Mouse (Mus musculus): ENCODE measurements around the gene Mapk8ip1. TPM values are rescaled to one million over a fixed set of nuclear protein-coding genes. Genes with fewer than 3 reads are reported as not detected.

Mapk8ip1 gene
- total RNA-seq, 2 experiments from 2014 or later: 345 to 351 TPM

DNA sequence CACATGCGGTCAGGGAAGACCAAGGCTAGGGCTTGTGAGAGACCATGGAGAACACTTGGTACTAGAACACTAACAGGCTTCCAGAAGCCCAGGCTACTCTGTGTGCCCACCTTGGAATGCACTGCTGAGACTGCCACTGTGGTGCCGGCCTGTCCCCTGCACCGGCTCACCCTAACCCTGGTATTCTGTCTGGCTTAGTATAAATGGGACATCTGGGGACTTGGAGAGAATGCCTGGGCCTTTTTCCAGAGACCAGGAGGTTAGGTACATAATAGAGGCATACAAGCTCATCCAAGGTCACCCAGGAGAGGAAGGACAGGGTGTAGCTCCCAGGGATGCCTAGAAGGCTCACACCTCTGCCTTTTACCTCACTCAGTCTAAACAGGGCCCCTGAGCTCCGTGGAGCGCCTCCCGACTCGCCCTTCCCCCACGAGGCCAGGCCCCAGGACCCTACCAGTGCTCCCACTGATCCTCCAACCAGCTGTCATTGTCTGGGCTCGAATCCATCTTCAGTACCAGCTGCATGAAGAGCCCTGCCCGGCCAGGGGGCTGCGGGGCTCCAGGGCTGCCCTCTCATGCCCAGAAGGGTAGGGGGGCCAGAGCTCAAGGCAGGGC lies 9.3 kb downstream of the Mapk8ip1 start:
- DNase-seq (ENCODE audit: low spot score in 2 of 2): no peak

DNA sequence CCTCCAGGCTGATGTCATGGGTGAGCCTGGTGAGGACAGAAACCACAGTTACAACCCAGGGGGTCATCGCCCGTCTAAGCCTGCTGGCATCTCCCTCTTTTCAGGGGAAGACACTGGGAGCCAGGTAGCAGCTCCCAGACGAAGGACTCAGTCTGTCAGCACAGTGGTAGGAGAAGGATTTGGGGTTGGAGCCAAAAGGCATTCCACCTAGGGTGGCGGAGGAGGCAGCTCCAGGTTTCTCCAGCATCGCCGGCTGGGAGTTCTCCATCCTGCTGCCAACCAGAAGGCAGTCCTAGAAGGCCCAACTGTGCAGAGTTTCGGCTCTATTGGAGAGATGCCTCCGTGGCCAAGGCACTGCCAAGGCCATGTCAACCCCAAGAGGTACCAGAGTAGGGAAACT lies 9.9 kb downstream of the Mapk8ip1 start:
- DNase-seq (ENCODE audit: low spot score in 2 of 2): peak in 1 of 2 experiments; percentile 64

DNA sequence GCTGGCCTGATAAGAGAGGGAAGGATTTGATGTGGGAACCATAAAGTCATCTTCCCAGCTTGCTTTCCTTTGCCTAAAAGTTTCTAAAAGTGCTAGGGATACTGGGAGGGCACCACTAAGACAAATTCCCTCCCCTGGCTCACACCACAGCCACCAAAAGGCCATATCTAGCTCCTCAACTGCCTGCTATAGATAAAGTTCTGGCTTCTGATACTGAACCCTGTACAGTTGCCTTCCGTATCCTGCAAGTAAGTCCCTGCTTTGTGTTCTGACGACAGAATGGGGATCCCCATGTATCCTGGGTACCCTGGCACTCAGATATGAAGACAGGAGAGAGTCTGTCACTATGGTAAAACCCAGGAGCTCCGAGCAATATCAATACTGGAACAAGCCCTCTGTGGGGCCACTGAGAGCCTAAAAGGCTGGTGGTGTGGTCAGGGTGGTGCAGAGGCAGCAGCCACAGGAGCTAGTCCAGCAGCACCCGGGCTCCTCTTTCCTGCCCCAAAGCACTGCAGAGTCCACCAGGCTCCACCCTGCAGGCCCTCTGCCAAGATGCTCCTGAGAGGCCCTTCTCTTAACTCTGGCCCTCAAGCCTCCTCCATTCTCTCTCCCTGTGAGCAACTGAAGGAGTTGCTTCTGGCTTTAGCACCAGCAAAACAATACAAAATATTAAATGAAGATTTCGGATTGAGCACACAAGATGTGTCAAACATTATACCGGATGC lies 10.7 kb downstream of the Mapk8ip1 start:
- DNase-seq (ENCODE audit: low spot score in 2 of 2): no peak

DNA sequence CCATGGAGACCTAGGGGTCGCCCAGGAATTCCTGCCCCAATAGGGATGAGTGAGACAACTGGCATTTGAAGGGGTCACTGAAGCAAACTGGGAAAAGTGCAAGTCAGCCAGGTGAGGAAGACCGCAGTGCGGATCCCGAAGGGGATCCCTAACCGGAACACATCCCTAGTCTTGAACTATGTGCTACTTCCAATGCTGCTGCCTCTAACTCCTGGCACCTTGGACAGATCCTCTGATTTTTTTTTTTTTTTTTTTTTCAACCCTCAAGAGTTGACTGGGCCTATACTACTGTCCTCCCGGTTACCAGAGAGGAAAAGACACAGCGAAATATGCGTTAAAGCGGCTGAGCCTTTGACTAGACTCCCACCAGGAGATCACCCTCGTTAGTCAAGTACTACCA lies 11.4 kb downstream of the Mapk8ip1 start:
- DNase-seq (ENCODE audit: low spot score in 2 of 2): no peak

DNA sequence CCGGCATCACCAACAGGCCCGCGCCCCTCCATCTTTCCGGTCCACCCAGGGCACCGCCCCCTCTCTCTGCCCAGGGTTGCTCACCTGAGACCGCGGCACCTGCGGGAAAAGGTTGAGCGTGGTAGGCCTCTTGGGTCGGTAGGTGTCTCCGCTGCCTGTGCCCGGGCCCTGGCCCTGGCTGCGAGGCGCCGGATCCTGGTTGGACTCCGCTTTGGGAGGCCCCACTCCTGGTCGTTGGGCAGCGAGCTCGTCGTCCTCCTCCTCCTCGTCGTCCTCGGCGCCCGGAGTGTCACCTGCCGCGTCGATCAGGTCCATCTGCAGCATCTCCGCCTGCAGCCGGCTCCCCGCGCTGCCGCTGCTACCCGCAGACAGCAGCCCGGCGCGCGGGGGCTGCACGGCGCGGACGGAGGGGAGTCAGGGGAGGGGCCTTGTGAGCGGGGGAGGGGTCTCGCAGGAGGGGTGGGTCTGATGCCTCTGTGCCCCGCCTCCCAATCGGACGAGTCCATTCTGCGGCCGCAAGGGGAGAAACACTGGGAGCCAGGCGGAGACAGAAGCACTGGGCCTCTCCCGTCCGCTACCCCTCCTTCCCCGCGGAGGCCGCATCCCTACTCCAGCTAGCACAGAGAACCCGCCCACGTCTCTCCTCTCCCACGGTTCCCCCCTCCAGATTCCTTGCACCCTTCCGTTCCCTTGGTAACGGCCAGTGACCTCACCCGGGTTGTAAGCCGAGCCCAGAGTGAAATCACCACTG lies 12.0 kb downstream of the Mapk8ip1 start:
- peak; percentile 90 to 93 for DNase-seq (ENCODE audit: low spot score in 2 of 2)

DNA sequence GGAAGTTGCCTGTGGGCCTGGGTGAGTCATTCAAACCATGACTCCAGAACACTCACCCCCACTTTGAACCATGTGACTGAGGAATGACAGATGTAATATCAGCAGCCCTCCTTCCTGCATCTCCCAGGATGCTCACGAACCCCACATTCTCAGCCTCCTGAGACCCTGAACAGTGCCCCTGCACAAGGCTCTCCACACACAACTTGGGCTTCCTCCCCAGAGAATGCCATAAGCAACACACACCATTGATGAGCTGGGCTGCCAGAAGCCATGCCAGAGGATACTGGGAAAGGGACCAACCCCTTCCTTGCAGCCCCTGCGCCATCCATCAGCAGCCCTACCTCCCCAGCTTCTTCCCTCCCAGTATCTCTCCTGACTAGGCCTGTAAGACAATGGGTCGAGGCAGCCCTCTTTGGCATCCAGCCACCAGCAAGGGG lies 13.0 kb downstream of the Mapk8ip1 start:
- no peak for DNase-seq (ENCODE audit: low spot score in 2 of 2)

DNA sequence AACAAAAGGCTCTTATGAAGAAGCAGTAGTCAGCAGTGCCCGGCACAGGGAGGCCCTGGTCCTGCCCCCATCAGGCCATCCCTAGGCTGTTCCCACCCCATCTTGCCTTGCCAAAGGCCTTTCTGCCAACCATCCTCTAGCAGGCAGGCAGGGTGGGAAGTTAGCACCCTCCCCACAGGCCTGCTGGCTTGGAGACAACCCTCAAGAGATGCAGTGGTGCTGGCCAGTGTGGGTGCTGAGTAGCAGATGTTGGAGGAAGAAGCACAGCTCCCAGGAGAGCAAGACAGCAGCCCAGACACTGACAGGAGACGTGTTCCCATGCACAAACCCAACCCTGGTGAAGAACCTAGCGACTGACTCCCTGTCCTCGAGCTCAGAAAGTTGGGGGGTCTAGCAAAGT lies 13.4 kb downstream of the Mapk8ip1 start:
- DNase-seq (ENCODE audit: low spot score in 2 of 2): peak; percentile 67 to 79

DNA sequence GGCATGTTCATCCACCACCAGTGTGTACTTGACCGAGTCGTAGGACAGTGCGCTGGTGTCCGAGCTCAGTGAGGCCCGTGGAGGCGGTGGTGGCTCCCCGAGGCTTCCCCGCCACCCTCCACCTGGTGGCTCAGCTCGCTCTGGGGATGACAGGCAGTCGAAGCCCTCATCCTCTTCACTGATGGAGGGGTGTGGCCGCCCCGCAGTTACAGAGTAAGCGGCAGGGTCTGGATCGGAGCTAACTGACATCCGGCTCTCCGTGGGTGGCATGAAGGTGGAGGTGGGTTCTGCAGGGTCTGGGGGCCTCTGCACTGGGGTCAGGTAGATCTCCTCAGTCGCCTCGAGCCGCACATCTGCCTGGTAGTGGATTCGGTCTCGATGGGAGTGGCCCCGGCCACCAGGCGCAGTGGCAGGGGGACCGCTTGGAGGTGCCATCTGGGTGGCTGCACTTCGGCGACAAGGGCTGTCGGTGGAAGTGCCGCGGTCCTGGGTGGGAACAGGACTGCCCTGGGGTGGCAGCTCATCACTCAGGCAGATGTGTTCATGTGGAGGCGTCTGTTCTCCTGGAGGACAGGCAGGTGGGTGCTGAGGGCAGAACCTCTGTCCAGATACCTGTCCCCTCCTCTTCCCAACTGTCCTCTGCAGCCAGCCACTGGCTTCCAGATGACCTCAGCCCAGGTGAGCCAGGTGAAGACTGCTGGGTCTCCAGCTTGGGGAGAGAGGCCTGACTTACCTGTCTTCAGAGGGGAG lies 14.1 kb downstream of the Mapk8ip1 start:
- no peak for DNase-seq (ENCODE audit: low spot score in 2 of 2)

DNA sequence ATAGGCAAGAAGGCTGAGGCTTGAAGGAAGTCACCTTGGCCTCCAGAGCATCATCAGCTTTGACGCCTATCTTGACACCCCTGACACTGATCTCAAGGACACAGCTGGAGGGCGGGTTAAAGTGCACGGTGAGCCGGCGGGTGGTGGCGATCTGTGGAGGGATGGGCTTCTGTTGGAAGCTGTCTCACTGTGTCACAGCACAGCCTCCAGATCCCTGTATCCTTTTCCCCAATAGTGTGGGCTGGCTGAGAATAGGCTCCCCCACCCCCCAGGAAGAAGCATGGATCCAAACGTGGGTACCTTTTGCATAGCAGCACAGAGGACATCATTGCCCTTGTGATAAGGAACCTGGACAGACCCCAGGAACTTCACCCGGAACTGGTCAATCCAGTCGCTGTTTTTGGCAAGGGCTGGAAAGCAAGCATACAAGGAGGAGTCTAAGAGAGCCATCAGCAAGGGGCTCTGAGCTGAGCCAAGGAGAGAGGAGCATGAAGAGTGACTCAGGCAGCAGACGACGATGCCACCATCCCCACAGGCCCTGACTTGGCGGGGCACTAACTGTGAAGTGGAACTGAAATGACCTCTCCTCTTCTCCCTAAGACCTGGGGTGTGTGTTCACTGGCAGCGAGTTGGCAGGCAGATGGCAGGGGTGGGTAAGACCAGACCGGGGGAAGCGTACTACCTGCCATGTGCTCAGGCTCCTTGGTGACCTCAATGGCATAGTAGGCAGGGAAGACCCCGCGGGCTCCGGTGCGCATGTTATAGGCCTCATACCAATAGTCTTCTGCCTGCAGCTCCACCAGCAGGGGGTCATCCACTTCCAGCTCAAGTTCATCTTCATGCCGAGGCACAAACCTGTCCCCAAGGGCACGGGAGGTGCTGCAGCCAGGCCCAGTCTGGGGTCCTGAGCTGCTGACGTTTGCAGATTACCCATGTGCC lies 15.7 kb downstream of the Mapk8ip1 start:
- no peak for DNase-seq (ENCODE audit: low spot score in 2 of 2)

DNA sequence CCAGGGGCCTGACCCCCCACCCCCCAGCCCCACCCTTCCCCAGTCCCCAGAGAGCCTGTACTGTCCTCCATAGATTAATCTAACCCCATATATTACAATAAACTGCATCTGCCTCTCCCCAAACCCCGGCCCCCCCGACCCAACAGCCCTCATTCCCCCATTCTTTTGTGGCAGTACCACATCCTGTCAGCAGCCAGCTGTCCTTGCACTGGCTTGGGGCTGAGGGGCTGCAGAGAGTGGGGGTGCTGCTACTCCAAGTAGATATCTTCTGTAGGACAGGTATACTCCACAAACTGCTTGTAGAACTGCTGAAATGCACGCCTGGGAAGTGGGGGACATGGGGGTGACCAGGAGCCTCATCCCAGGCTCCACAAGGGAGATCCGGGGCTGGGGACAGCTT lies 17.0 kb downstream of the Mapk8ip1 start:
- no peak for DNase-seq (ENCODE audit: low spot score in 2 of 2)

DNA sequence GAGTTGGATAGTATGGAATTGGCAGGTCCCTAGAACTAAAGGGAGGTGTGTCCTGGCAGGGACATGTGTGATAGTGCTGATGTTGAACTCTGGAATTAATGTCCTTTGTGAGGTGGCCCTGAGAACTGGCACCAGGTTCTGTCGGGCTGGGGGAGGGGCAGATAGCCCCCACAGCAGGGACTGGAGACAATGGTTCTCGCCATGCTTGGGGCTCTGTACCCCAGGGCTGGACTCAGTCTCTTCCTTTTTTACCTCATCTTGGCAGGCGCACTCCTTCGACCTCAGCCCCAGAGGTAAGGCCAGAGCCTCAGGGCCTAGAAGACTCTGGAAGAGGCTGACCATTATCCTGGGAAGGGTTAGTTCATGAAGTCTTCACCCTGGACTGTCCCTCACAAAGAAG lies 18.3 kb downstream of the Mapk8ip1 start:
- no peak for DNase-seq (ENCODE audit: low spot score in 2 of 2)

DNA sequence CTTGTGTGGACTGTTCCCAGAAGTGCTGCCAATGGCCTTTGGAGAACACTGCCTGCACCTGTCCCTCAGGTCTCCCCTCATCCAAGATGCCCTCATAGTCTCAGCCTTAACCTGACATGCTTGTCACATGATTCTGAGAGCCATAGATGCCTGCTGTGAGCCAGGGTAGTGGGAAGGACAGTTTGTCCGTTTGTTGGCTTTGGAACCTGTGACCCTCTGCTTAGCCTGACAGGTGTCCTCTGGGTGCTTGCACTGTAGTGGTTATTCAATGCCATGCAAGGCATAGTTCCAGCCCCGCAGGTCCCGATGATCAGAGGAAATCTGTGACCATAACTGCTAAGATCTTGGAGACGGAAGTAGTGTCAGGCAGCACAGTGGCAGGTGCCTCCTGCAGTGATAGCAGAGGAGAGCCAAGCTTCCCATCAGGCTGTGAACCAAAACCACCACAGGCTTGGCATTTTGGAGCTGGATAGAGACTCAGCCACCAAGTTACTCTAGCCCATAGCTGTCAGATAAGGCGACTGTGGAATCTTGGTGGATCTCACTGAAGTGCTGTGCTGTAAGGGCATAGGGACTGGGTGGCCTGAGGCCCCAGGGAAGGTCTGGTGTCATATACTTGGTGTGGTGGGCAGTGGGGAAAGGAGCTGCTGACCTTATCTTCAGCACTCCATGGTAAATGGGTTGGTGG lies 19.0 kb downstream of the Mapk8ip1 start, which contains the start of gene 1700029I15Rik:
Gene 1700029I15Rik (plus strand): TSS at position 638 of the 688 bp plus-strand sequence.
- no peak for DNase-seq (ENCODE audit: low spot score in 2 of 2)

DNA sequence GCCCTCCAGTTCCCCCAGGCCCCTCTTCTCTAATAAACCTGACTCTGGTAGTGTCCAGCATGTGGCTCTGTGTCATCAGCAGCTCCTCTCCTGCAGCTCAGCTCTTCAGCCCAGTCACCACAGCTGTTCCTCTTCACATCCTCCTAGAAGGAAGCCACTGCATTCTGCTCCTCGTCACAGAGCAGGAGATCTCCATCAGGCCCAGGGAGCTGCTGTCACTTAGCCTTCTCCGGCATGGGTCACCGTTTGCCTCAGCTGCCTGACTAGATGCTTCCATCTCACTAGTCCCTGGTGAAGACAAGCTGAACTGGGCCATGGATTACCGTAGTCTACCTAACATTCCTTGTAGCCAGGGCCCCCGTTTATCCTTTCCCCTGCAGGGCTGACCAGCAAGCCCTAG lies 19.9 kb downstream of the Mapk8ip1 start:
- no peak for DNase-seq (ENCODE audit: low spot score in 2 of 2)

DNA sequence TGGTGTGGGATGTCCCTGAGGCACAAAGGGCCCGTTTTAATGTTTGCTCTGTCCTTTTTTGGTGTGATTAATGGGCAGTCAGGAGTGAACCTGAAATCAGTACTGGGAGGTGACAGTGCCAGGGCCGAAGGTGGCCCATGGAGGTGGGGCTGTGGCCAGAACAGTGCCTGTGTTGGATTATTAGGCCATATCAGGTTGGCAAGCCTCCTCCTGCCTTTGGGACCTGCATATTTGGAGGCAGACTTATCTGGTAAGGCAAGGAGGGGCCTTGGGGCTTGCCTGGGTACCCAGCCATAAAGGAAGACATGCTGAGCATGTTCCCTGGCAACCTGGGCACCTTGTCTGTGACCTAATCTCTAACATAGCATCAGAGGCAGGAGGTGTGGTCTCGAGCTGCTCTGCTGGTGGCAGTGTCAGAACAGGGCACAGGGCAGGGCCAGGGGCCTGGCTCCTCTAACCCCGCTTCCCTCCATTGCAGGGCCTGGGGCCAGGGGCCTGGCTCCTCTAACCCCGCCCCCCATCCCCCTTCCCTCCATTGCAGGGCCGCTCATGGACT lies 20.5 kb downstream of the Mapk8ip1 start:
- no peak for DNase-seq (ENCODE audit: low spot score in 2 of 2)

DNA sequence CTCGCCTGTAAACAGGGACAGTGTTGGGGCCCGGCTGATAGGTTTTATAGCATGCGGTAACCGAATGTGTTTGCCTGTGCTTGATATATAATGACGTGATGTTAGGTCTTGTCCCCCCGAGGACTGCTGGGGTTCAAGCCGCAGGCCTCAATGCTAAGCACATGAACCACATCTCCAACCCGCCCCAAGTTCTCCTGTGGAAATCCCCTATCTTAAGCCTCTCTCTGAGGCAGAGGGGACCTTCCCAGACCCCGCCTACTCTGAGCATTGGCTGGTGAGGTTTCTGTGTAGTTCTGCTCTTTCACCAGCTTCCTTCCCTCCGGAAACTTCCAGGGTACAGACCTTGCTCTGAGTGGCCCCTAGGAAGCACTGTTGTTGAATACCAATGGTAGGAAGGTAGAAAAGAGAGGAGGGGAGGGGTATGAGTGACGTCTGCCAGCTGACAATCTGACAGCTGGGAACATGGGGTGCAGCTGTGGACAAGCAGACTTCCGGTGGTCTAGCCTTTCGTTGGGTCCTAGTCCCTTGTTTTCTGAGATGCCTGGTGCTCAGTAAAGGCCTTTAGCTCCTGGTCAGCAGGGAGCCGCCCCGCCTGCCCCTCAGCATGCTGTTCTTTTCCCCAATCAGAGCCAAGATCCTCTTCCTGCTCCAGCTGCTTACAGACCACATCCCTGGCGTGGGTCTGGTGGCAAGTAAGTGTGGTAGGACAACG lies 21.1 kb downstream of the Mapk8ip1 start:
- DNase-seq (ENCODE audit: low spot score in 2 of 2): no peak

DNA sequence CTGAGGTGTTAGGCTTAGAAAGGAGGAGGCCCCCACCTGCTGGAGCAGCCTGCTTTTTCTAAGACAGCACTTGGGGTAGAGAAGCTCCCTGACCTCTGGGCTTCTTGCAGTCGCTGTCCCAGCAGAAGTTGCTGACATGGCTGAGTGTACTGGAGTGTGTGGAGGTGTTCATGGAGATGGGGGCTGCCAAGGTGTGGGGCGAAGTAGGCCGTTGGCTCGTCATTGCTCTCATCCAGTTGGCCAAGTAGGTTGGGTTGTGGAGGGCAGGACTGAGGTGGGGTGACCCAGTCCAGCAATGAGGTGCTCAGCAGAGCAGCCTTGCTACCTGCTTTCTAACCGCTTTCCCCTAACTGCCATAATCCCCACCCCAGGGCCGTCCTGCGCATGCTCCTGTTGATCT lies 23.7 kb downstream of the Mapk8ip1 start:
- DNase-seq (ENCODE audit: low spot score in 2 of 2): no peak

DNA sequence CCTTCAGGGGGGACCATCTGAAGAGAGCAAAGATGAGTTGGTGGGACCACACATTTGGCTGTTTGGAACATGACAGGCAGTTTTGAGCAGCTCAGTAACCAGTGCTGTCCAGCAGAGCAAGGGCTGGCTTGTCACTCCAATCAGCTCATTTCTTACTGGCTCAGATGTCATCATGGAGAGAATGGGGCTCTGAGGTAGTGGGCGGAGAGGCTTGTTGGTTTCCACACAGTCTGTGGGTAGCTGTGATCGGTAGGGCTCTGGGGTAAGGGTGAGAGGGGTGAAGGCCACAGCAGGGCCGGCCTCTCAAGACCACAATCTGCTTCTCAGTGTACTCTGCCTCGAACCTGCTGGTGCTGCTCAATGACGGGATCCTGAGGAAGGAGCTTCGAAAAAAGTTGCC lies 24.8 kb downstream of the Mapk8ip1 start:
- no peak for DNase-seq (ENCODE audit: low spot score in 2 of 2)

DNA sequence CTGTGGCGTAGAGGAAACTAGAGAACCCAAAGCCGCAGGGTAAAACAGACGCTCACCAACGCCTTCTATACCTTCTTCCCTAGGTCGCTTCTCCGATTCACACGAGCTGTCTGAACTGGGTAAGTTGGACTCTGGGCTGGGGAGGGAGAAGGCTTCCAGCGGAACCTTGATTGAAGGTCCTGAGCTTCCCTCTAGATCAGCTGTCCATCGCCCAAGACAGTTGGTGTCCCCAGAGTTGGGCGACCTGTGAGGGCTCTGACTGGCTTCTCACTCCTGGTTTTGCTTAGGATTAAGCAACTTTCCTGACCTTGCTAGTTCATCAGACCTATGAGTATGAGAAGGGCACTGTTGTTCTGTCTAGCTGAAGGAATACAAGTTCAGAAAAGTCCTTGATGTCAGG lies 25.3 kb downstream of the Mapk8ip1 start:
- DNase-seq (ENCODE audit: low spot score in 2 of 2): no peak

Measured in left cerebral cortex, adult 18-20 months (tissue).